Mouse (Mus musculus) thymus, postnatal 36 days (tissue): ENCODE measurements around the gene Kcnh6.
A peak's percentile ranks its signal among the peaks of the same experiment; 100 is the strongest.
"Not testable (repeated sequence)": the region's sequence is repeated elsewhere in the genome, so short reads cannot be mapped to it uniquely, and the experiment has no call there.

Experiments
- DNase-seq, 2 experiments: peaks; one replicate each; pipeline ENCODE4 v3.0.0; 2022; ENCODE audit warnings: mixed read lengths in 2 of 2

Gene Kcnh6

DNA sequence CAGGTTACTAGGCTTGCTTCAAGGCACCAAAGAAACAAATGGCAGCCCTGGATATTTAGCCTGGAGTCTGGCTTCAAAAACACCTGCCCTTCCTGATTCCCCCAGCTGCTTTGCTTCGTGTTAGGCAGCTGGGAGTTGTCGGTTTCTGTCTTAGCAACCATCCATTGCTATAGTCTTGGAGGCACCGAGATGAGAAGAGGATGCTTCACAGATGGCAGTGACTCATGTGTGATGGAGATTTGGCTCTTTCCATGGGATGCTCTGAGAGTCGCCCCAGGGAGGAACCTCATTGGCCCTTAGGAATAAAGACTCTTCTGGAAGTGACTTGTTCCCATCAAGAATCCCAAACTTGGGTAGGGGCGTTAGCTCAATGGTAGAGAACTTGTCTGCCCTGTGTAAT lies 8.5 kb downstream of the Kcnh6 start:
- no peak for DNase-seq

GRCm38 (mm10) chr11:106020051-106020763 lies 12.3 kb downstream of the Kcnh6 start:
- peak; percentile 63 to 80 for DNase-seq

DNA sequence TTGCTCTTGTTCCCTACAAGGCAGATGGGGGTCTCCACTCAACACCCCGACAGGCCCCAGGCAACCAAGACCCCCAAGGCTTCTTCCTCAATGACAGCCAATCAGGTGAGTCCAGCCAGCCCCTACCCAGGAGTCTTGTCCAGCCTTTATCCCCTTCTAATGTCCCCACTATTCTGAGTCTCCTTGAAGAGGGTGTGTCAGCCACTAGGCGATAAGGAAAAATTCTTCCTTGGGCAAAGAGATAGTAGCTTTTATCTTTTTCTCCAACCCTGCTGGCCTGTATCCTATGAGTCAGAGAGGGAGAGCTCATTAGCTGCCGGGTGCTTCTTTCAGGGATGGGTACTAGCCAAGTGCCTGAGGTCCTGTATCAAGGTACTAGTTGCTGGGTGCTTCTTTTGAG lies 17.9 kb downstream of the Kcnh6 start:
- DNase-seq: no peak

GRCm38 (mm10) chr11:106026465-106027151 lies 18.7 kb downstream of the Kcnh6 start:
- peak; percentile 76 to 78 for DNase-seq

DNA sequence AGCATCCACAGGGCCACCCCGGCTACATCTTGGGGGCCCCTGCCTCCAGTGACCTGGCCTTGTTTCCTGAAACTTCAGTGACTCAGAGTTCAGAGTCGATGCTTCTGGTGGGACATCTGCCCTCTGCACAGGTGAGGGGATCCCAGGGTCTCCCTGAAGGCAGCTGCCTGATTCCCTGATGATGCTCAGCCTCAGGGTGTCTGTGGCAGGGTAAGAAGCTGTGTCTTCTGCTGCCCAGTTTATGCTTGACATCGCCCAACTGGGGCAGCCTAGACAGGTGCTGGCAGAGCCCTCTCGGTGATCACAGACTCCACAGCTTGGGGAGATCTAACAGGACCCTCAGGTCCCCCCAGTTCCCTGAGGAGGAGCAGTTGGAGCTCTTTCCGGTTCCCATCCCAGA lies 19.7 kb downstream of the Kcnh6 start:
- DNase-seq: peak in 1 of 2 experiments; percentile 20

GRCm38 (mm10) chr11:106032074-106032473 lies 24.1 kb downstream of the Kcnh6 start:
- not testable (repeated sequence) for DNase-seq

- DNase-seq: peak; percentile 42 to 68
These were observed 25.6 kb downstream of the Kcnh6 start for GRCm38 (mm10) chr11:106033491-106033919.

GRCm38 (mm10) chr11:106034986-106035385 lies 27.1 kb downstream of the Kcnh6 start:
- no peak for DNase-seq

- peak; percentile 97 to 100 for DNase-seq
These were observed 28.9 kb downstream of the Kcnh6 start, which contains the start of gene Dcaf7 for GRCm38 (mm10) chr11:106036548-106037417. Gene Dcaf7 (plus strand): TSS chr11:106036872.

DNA sequence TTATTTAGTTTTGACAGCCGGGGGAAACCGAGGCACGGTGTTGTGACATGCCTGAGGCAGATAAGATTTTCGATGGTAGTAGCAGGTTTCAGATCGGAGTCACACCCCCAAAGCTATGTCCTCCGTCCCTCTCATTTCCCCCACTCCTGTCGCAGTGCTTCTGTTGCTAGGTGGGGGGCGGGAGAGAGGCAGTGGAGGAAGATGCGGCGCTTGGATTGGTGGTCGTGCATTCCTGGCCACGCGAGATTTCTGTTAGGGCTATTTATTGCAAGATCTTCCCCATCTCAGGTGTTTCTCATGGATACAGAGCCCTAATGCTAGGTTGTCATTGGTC lies 29.5 kb downstream of the Kcnh6 start:
- DNase-seq: peak in 1 of 2 experiments; percentile 54

- no peak for DNase-seq
These were observed 36.4 kb downstream of the Kcnh6 start for GRCm38 (mm10) chr11:106044349-106044748.

- DNase-seq: no peak
These were observed 37.3 kb downstream of the Kcnh6 start for GRCm38 (mm10) chr11:106045256-106045655.

GRCm38 (mm10) chr11:106045780-106046179 lies 37.9 kb downstream of the Kcnh6 start:
- DNase-seq: no peak

DNA sequence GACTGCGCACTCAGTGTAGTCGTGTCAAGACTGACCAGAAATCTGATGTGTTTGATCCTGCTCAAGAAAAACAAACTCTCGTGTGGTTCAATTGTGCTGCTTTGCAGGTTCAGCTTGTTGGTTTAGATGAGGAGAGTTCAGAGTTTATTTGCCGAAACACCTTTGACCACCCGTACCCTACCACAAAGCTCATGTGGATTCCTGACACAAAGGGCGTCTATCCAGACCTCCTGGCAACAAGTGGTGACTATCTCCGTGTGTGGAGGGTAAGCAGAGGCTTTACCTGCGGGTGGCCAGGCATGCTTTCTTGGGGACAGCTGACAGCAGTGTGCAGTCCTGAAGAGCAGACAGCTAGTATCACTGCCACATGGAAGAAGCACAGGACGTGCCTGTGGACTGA lies 38.7 kb downstream of the Kcnh6 start:
- DNase-seq: no peak

DNA sequence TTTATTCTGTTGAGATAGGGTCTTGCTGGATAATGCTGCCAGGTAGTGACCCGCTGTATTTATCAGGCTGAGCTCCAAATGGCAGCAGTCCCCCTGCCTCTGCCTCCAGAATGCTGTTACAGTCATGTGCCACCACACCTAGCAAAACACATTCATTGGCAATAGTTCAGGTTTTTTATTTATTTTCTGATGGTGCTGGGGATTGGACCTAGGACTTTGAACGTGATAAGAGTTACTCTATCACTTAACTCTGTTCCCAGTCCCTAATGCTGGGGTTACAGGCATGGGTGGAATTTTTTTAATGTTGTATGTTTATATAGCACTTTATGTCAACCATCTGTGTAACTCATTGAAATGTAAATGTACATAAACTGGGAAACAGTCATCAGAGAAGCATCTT lies 46.0 kb downstream of the Kcnh6 start:
- DNase-seq: no peak

DNA sequence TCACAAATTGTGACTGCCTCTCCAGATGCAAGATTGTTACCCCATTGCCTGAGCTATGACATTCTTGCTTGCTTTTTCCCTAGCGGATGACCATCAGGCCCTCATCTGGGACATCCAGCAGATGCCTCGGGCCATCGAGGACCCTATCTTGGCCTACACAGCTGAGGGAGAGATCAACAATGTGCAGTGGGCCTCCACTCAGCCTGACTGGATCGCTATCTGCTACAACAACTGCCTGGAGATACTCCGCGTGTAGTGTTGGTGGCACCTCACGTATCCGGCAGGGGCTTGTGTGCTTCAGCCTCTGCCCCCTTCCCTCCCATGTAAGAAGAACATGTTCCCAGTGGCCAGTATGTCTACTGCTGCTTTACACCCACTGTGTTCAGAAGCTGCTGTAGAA lies 46.7 kb downstream of the Kcnh6 start:
- DNase-seq: no peak

GRCm38 (mm10) chr11:106055341-106055740 lies 47.4 kb downstream of the Kcnh6 start:
- DNase-seq: no peak

DNA sequence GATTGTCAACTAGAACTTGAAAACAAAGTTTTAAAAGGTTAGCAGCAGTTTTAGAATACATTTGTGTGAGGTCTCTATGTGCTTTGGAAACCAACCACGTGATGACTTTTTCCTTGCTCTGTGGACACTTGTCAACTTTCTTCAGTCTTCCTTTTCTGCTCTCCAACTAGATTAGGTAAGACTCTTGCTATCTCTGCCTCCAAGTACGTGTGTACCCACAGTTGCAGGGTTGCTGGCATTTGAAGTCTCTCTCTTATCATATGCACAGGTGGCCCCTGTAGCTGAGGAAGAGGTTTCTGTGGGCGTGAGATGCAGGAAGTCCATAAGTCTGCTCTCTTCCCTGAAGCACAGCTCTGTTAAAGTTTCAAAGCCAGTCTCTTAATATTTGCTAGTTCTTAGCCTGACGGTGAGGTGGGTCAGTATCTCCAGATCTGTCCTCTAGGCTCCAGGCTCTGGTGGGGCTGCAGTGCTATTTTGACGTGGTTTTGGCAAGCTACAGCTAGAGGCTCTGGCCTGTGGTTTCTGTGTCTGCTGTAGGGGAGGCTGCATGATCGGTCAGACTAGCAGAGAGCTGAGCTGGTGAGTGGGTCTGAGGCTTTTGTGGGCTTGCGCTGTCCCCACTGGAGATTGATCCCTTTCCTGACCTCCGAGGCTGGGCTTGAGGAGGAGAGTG lies 49.0 kb downstream of the Kcnh6 start:
- peak; percentile 48 to 68 for DNase-seq

GRCm38 (mm10) chr11:106058020-106058419 lies 50.1 kb downstream of the Kcnh6 start:
- no peak for DNase-seq

GRCm38 (mm10) chr11:106060549-106060948 lies 52.6 kb downstream of the Kcnh6 start:
- no peak for DNase-seq

DNA sequence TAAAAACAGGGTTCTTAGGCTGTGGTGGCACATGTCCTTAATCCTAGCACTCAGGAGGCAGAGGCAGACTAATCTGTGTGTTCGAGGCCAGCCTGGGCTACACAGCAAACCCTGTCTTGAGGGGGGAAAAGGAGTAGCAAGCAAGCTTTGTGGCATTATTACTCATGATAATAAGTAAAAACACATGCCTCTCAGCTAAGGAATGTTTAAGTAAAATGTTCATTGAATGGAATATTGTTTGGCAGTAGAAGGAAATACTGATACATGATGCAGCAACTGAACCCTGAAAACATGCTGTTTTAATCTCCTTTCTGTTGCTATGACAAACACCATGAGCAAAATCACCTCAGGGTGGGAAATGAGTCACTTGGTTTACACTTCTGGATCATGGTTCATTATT lies 53.4 kb downstream of the Kcnh6 start:
- DNase-seq: no peak

GRCm38 (mm10) chr11:106063756-106064155 lies 55.8 kb downstream of the Kcnh6 start:
- DNase-seq: no peak
